Mouse (Mus musculus): ENCODE measurements at regions not wholly inside any gene's neighbourhood (a gene's known extent, or its start where the extent isn't known, plus 50 kb on each side); places are given as distances from the start of the nearest gene placed in this dataset.
"Not testable (repeated sequence)": the region's sequence is repeated elsewhere in the genome, so short reads cannot be mapped to it uniquely, and the experiment has no call there.

DNA sequence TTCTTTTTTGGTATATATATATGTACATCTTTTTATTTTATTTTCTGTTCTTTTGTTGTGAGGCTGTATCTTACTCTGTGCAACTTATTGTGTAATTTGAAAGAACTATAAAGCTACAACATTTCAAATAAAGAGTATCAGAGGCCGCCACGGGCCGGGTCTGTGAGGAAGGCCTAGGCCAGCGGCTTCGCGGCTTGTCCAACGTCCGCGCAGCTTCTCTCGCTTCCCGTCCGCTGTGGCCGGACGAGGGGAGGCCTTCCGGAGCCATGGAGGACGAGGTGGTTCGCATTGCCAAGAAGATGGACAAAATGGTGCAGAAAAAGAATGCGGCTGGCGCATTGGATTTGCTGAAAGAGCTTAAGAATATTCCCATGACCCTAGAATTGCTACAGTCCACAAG lies 167.4 kb downstream of the Kif21a start:
- not testable (repeated sequence) for DNase-seq

DNA sequence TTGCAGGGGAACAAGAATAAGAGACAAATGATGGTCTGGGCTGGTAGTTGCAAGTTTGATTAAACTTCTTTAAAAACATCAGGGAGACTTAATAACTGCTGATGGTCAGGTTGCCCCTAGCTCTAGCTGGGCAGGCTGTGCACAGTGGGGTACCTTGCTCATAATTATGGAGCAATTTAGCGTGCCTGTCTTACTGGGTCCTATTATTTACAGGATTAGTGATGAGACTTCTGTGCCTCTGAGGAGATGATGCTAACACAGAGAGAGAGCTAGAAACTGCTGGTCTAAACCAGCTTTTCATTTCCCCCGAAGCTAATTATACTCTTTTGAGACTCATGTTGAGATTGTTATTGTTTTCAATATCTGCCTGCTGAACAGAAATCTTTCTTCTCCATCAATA lies 180.3 kb downstream of the Kif21a start:
- no peak for DNase-seq

DNA sequence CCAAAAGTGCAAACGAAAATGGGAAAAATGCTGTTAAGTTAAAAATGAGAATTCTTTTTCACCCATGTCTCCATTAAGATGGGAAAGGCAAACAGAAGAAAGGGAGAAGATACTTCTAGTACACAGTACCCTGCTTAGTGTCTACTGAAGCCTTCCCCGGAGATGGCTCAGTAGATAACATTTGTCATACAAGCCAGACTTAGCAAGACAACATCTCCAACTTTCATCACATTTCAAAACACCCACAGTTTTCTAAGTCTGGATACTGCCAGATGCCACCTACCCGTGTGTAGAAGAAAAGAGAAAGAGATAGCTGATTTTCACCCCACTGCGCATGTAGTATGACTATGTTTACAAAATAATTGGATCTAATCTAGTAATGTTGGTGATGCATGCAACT lies 174.5 kb upstream of the Cpne8 start:
- not testable (repeated sequence) for DNase-seq

DNA sequence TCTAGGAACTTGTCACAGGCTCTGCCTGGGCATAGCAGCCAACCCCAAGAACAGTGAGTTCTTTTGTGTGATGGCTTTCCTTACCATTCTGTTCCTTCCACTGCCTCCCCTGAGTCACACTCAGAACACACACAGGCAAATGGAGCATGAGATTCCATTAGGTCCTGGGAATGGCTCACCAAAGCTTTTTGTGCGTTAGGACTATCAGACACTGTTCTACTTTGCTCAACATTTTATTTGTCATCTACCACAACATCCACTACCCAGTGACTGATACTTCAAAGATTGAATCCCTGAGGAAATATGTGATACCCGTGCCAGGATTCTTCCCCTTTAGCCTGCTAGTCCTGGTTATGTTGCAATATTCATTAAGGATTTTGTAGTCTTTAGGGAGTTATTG lies 172.8 kb upstream of the Cpne8 start:
- no peak for DNase-seq

DNA sequence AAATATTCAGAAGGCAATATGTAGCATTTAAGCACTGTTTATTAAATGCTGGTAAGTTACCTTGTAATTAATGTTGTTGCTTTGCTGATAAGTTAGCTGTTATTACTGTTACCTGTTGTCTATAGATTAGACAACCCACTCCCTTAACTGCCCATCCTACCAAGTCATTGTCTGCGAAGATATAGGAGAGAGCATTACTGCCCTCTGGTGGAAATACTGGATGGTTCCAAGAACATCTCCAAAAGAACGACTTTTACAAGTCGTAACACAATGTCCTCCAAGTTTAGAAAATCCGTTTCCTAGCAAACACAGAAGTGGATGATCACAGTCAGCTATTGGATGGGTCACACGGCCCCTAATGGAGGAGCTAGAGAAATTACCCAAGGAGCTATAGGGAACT lies 162.2 kb upstream of the Cpne8 start:
- DNase-seq, result peak; percentile 11

DNA sequence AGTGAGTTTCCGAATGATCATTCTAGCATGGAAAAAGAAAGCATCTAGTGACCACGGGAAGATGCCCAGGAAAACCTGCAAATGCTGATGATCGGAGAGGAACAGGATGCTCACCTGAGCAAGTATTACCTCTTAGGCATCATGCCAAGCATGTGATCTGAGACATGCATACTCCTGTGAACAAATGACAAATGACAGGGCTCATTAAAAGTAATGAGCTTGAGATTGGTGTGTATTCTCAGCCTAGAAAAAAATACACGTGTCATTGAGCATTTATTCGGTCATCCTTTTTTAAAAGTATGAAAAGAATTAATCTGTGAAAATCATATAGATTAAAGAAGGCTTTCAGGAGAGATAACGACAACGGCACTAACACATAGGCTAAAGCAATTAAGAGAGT lies 156.4 kb upstream of the Cpne8 start:
- no peak for DNase-seq

DNA sequence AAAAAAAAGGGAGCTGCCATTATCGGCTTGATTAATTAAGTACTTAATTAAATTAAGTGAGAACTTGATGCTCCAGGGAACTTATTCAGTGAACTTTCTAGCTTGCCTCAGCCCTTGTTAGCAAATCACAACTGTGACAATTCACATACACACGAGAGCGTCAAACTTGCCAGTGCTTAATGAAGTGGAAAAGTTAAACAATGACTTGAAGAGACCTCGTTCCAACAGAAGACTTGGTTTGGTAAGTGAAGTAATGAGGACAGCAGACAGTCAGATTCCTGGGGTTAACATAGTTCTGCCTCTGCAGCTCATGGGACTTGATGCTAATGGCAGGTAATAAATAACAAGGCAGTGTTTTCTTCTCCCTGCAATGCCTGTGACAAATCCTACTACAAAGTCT lies 148.6 kb upstream of the Cpne8 start:
- no peak for DNase-seq

DNA sequence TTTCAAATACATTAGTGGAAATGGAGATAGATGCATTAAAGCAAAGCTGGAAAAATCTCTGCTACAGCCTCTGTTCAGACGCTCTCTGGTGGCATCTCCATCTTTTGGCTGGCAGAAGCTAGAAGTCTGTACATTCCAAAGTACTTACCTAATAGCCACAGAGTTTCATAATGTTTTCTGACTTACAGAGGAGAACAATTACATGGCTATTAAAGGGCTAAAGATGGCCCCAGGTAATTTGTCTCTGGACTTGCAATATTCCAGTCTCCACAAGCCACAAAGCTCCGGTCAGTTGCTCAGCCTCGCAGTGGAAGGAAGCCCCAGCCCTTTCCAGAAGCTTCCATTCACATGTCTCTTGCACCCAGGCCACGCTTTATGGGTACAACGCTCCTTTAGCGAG lies 143.1 kb upstream of the Cpne8 start:
- DNase-seq, result no peak

DNA sequence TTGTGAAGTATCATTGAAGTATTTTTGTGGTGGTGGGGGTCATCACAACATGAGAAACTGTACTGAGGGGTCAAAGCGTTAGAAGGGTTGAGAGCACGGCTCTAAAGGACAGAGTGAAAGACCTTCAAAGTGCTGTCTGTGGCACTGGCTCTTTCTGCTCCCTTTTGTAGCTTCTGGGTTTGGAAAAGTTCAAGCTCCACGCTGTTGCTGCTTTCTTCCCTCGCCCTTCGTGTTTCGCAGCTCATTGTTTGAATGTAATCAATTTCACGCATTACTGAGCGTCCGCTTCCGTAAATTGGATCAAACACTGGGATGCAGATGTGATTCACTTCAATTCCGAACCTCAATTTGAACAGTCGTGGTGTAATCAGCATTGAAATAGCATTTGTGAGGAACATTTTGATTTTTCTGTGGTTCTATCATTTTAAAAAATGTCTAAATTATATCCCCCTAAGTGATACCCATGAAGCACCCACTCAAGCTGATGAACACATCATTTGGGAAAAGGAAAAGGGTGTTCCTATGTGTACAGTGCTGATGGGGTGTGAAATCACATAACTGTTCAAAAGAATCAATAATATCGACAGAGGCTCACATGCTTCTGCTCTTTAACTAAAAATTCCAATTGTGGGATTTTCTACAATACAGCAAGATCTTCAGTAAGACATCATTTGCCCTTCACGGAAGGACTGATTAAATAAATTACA lies 140.9 kb upstream of the Cpne8 start:
- no peak for DNase-seq

DNA sequence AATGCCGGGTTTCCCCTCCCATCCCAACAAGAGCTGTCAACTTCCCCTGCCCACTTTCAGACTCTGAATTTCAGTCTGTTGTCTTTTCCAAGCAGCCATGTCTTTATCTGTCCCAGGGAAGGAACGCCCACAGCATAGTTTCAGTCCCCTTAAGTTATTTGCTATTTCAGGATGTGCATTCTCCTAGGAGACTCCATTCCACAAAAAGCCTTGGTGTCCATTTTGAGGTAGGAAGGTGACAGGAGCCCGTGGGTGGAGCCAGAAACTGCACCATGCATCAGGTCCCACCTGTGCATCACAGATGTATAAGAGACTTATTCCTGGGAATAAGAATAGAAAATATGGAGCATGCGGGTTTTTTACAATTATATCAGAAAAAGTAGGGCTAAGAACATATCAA lies 138.9 kb upstream of the Cpne8 start:
- DNase-seq, result no peak

DNA sequence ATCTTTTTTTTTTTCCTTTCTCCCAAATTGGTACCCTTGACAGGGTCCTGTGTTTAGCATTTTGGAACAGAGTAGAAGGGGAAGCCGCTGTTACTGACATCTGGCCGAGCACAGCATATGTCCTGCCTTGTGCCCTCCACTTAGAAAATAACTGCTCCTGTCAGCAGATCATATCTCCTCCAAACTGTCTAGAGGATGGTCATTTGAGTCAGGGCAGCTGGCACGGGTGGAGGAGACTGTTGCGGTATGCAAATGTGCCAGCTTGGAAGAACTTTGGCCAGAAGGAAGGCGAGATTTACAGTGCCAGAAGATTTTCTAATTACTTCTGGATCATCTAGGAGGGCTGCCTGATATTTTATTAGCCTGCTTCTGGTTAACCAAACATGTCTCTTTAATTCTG lies 134.7 kb upstream of the Cpne8 start:
- DNase-seq, result no peak

DNA sequence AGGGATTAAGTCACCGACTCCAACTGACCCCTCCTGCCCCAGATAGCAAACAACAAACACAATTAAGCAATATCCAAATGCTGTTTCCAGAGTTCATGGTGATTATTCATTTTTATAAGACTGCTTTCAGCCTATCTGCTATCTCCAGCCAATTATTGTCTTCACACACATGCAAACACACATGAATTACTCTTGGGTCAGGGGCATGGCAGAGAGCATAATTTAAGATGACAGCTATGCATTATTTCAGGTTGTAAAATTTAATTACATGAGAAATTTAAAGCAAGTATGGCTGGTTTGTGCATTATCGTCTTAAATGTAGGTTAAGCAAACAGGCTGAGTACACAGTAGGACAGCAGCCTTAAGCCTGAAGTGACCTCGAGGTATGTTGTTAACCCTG lies 131.1 kb upstream of the Cpne8 start:
- DNase-seq, result no peak

DNA sequence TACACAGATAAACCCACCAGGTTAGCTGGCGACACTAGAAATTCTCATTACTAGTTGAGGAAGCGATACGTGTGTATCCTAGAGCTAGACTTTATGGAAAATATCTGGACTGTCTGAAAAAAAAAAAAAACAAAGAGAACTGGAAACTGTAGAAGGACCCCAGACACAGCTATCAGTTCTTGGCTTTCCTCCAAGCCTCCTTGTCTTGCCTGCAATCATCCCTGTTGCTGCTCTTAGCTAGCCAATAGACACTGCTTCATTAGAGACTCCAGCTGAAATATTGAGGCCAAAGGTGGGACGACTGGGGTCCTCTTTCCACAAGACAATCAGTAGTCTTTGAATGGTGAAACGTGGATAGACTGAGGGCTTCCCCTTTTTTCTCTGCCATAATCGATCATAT lies 129.0 kb upstream of the Cpne8 start:
- no peak for DNase-seq

DNA sequence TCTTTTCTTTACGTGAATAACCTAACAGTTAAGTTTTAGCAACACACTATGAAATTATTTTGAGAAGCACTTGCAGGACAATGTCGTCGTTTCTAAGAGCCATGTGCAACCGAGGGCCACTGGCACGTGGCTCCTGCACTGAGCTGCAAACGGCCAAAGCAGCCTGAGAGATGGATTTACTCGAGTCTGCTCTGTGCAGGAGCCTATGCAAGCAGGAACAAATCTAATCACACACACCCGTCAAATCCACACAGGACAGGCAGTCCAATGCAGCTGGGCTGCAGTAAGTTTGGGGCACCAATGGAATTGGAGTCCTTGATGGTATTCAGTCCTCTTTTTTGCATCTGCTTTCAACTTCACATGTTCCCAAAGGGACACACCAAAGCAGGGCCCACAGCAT lies 118.8 kb upstream of the Cpne8 start:
- DNase-seq, result no peak

DNA sequence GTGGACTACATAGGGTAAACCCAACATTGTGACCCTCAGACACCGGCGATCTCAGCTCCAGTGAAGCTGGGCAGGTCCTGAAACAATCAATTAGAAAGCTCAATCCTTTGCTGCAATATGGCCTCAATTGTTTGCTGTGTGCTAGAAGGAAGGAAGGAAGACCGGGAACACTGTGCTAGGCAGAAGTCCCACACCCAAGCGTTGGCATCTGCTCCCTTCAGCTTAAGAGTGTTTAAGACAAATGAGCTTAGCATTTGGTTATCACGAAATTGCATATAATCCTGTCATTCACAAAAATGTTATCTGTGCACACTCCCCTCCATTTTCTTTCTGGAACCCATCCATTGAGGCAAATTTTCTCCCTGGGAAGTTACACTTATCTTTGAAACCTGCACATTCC lies 110.7 kb upstream of the Cpne8 start:
- DNase-seq, result no peak

DNA sequence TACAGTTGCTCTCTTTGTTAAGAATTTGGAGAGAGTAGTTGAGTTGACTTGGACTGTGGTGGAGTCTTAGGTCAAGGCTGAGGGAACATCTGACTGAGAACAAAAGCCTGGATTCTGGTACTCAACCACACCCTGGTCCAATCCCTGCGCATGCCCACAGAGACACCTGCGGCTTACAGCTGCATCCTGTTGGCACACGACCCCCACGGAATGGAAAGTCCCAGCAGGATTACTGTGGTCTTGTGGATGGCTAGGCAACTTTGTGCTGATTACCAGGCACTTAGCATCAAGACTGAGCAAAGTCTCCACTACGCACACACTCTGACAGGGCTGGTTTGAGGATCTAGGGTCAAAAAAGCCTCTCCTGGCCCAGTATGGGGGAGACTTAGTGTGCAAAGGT lies 105.5 kb upstream of the Cpne8 start:
- no peak for DNase-seq

DNA sequence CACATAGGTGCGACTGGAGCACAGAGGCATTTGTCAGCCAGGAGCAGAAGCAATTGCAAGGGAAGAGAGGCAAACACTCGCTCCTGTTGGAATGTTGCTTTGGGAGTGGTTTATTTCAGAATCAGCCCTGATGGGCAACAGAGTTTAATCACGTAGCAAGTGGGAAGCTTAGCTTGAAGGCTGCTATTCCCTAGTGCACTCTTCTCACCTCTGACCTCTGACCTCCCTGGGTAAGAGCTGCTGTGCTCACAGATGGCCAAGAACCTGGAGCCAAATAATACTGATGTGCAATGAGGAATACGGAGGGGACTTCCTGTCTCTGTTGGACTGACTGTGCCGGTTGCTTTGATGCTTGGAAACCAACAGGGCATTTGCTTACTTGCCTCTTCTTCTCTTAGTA lies 88.3 kb upstream of the Cpne8 start:
- no peak for DNase-seq

DNA sequence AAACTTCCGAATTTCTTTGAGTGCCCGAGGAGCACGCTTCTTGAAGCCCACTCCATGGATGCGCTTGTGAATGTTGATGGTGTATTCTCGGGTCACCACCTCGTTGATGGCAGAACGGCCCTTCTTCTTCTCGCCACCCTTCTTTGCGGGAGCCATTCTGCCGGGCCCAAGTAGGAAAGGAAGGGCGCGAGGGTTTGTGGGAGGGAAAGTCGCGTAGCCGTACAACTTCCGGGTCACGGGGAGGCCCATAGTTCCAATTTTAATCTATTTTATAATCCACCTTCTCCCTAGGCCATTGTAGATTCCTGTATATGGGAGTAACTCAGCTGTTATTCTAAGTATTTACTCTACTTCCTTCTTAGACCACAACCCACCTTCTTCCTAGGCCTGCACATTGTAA lies 85.3 kb upstream of the Cpne8 start:
- not testable (repeated sequence) for DNase-seq

DNA sequence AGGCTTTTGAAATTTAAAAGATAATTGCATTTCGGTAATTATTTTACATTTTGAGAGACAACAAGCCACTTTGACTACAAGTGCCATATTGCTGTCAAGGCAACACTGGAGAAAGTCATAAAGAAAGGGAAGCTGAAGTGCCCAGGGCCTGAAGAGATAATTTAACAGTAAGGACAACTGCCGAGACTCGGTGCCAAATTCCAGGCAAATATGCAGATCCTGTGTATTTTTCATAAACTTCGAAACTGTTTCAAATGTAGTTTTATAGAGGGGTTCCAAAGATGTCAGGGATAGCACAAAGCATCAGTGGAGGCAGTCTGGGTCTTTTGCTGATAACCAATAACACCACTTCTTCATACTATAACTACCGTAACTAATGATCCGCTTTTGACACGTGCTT lies 54.7 kb upstream of the Cpne8 start:
- DNase-seq, result no peak

Measured in right cerebral cortex, postnatal 14 days (tissue).